ENCODE assay signal across 15 mouse cellular contexts in the genomic region with DNA sequence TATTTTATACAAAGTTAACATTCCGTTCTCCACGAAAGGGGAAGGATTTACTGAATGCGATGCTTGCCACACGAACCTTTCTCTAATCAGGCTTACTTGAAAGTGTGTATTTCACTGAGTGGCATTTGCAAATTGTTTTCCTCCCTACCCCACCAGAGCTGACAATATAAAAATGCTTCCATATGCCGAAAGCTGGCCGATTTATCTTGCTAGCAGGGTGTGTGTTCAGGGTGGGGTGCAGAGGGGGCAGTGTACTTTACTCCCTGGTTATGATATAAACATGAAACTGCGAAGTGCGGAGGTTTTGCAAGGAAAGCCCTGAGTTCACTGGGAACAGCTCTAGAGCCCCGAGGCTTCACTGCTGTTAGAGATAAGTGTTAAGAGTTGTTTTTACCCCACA.
DNase-seq lines count a peak whose midpoint lies in the region; ATAC-seq and TF ChIP-seq lines count a peak whose summit lies in the region.
"Had no signal": no experiment of that assay in that cellular context is flagged by ENCODE, and none has a peak within 500 bp of the region (broad histone marks: within the 10 kb centered on the region; RNA-seq: fewer than 3 reads in every experiment).

No protein-coding gene starts in this region.

- no peak for TF ChIP-seq POLR2A in cerebellum, adult 2 months (IDR thresholded peaks at IDR 0.05; ENCODE audit: borderline replicate concordance, insufficient read depth, low read length)

- H3K27ac ChIP-seq in heart, embryonic 13.5 days (replicated peaks), result peak overlapping the region; percentile 61
- peak overlapping the region; percentile 86 for H3K27ac ChIP-seq in embryonic facial prominence, embryonic 15.5 days (replicated peaks)
- H3K27ac ChIP-seq in liver, postnatal 0 days (ENCODE audit: low read depth), result 0 out of 2 replicates have a peak overlapping the region, but pooled peaks have one; percentile 12
- H3K27ac ChIP-seq in forebrain, embryonic 16.5 days (ENCODE audit: low read length), result no peak overlapping the region
- H3K27ac ChIP-seq in cerebellum, adult 2 months (ENCODE audit: insufficient read depth, low read length), result no peak overlapping the region
- H3K27ac ChIP-seq: midbrain, embryonic 12.5 days; neural tube, embryonic 12.5 days had no signal

- H3K4me3 ChIP-seq in heart, embryonic 13.5 days, result peak overlapping the region; percentile 13
- H3K4me3 ChIP-seq in embryonic facial prominence, embryonic 15.5 days (replicated peaks), result no peak overlapping the region
- H3K4me3 ChIP-seq in liver, postnatal 0 days (ENCODE audit: low read depth, low read length), result no peak overlapping the region
- no peak overlapping the region for H3K4me3 ChIP-seq in forebrain, embryonic 16.5 days (replicated peaks; ENCODE audit: low read length)
- H3K4me3 ChIP-seq in cerebellum, adult 2 months (replicated peaks; ENCODE audit: insufficient read depth, low read depth, low read length), result no peak overlapping the region
- H3K4me3 ChIP-seq: forebrain, embryonic 10.5 days; midbrain, embryonic 12.5 days; neural tube, embryonic 12.5 days had no signal

- no peak for ATAC-seq in heart, embryonic 13.5 days (ENCODE audit: extremely low read depth, insufficient number of reproducible peaks, low FRiP score, low TSS enrichment)
- ATAC-seq in embryonic facial prominence, embryonic 15.5 days (ENCODE audit: insufficient number of reproducible peaks, low FRiP score, low TSS enrichment, low read depth), result no peak
- ATAC-seq in liver, postnatal 0 days, result no peak
- no peak for ATAC-seq in forebrain, embryonic 16.5 days

- H3K4me2 ChIP-seq in heart, embryonic 13.5 days, result peak overlapping the region; percentile 53
- no peak overlapping the region; the same call in 1 of the 2 replicates for H3K4me2 ChIP-seq in embryonic facial prominence, embryonic 15.5 days (replicated peaks)
- no peak overlapping the region for H3K4me2 ChIP-seq in liver, postnatal 0 days (ENCODE audit: low read depth, low read length)
- no peak overlapping the region for H3K4me2 ChIP-seq in forebrain, embryonic 16.5 days (ENCODE audit: low read length)
- H3K4me2 ChIP-seq: midbrain, embryonic 12.5 days; neural tube, embryonic 12.5 days had no signal

- TF ChIP-seq EP300 in liver, postnatal 0 days (IDR thresholded peaks at IDR 0.05; ENCODE audit: low read depth), result no peak

- H3K36me3 ChIP-seq in heart, embryonic 13.5 days, result no peaks in the 10 kb centered on the region
- no peaks in the 10 kb centered on the region for H3K36me3 ChIP-seq in embryonic facial prominence, embryonic 15.5 days
- H3K36me3 ChIP-seq in liver, postnatal 0 days (replicated peaks; ENCODE audit: insufficient read depth, low read length), result no peaks in the 10 kb centered on the region
- H3K36me3 ChIP-seq in forebrain, embryonic 16.5 days (ENCODE audit: control insufficient read depth, insufficient read depth), result no peaks in the 10 kb centered on the region
- H3K36me3 ChIP-seq: forebrain, embryonic 10.5 days; midbrain, embryonic 12.5 days; neural tube, embryonic 12.5 days had no signal

- no peaks in the 10 kb centered on the region for H3K9me3 ChIP-seq in heart, embryonic 13.5 days
- no peaks in the 10 kb centered on the region for H3K9me3 ChIP-seq in embryonic facial prominence, embryonic 15.5 days (replicated peaks)
- no peaks in the 10 kb centered on the region for H3K9me3 ChIP-seq in liver, postnatal 0 days (ENCODE audit: low read length)
- no peaks in the 10 kb centered on the region for H3K9me3 ChIP-seq in forebrain, embryonic 16.5 days (ENCODE audit: control insufficient read depth, low read length)
- H3K9me3 ChIP-seq: forebrain, embryonic 10.5 days; midbrain, embryonic 12.5 days; neural tube, embryonic 12.5 days had no signal

- 31% methylated on average over 9 of the region's 9 CpGs for WGBS in heart, embryonic 13.5 days
- whole genome bisulfite sequencing in embryonic facial prominence, embryonic 15.5 days, result 10% methylated on average over 9 of the region's 9 CpGs
- WGBS in liver, postnatal 0 days (ENCODE audit: insufficient replicate concordance), result 57% methylated on average over 9 of the region's 9 CpGs
- WGBS in forebrain, embryonic 16.5 days, result 66% methylated on average over 9 of the region's 9 CpGs
- WGBS in cerebellum, adult 2 months, result 76% methylated on average over 9 of the region's 9 CpGs

- H3K9ac ChIP-seq in heart, embryonic 13.5 days, result peak overlapping the region; percentile 59
- H3K9ac ChIP-seq in embryonic facial prominence, embryonic 15.5 days, result no peak overlapping the region
- H3K9ac ChIP-seq in liver, postnatal 0 days (replicated peaks), result no peak overlapping the region
- H3K9ac ChIP-seq in forebrain, embryonic 16.5 days (replicated peaks; ENCODE audit: low read depth, low read length), result no peak overlapping the region
- H3K9ac ChIP-seq: midbrain, embryonic 12.5 days; neural tube, embryonic 12.5 days had no signal

- DNase-seq in heart, postnatal 14 days, result no peak
- DNase-seq in 3T3-L1 (ENCODE audit: low read depth, low spot score), result peak; percentile 50
- DNase-seq in liver, postnatal 0 days, result no peak
- DNase-seq in cerebellum, adult 2 months, result no peak
- DNase-seq in thymus, postnatal 36 days, result no peak
- DNase-seq: cerebellum, postnatal 14 days; kidney, adult 2 months; layer of hippocampus, postnatal 36 days; right cerebral cortex, adult 18-20 months had no signal

- no peaks in the 10 kb centered on the region for H3K27me3 ChIP-seq in heart, embryonic 13.5 days (replicated peaks)
- no peaks in the 10 kb centered on the region for H3K27me3 ChIP-seq in embryonic facial prominence, embryonic 15.5 days
- no peaks in the 10 kb centered on the region for H3K27me3 ChIP-seq in liver, postnatal 0 days (ENCODE audit: insufficient read depth, low read length)
- H3K27me3 ChIP-seq in forebrain, embryonic 16.5 days (replicated peaks; ENCODE audit: control insufficient read depth, insufficient read depth, low read length), result no peaks in the 10 kb centered on the region
- H3K27me3 ChIP-seq in cerebellum, adult 2 months (ENCODE audit: control insufficient read depth, insufficient read depth, low read length), result no peaks in the 10 kb centered on the region
- H3K27me3 ChIP-seq: midbrain, embryonic 12.5 days; neural tube, embryonic 12.5 days had no signal

- no peak for TF ChIP-seq CTCF in liver, postnatal 0 days (IDR thresholded peaks at IDR 0.05; ENCODE audit: low read depth)
- no peak for TF ChIP-seq CTCF in cerebellum, adult 2 months (IDR thresholded peaks at IDR 0.05; ENCODE audit: borderline replicate concordance, insufficient read depth, low read depth, low read length)

- H3K4me1 ChIP-seq in heart, embryonic 13.5 days, result peaks cover 66% of the 10 kb centered on the region
- H3K4me1 ChIP-seq in embryonic facial prominence, embryonic 15.5 days, result peaks cover 33% of the 10 kb centered on the region
- peaks cover 3% of the 10 kb centered on the region; the same call in 1 of the 2 replicates for H3K4me1 ChIP-seq in liver, postnatal 0 days (ENCODE audit: insufficient read depth)
- peaks cover 2% of the 10 kb centered on the region; the same call in 1 of the 2 replicates for H3K4me1 ChIP-seq in forebrain, embryonic 16.5 days (replicated peaks; ENCODE audit: control insufficient read depth, insufficient read depth, low read length)
- H3K4me1 ChIP-seq in cerebellum, adult 2 months (ENCODE audit: control insufficient read depth, insufficient read depth, low read length), result no peaks in the 10 kb centered on the region
- H3K4me1 ChIP-seq: neural tube, embryonic 12.5 days had no signal

- intact Hi-C loops in heart, postnatal 14 days (cut with DNase I), result no loop called here

Comparison
In these comparisons a context has a peak if more than half of its experiments do, and no peak if none do; other contexts are left out.
1. H3K27ac ChIP-seq: peak in heart, embryonic 13.5 days (single experiment), embryonic facial prominence, embryonic 15.5 days (single experiment) and liver, postnatal 0 days (single experiment); none in forebrain, embryonic 16.5 days (single experiment) and cerebellum, adult 2 months (single experiment).